Mouse (Mus musculus): ENCODE data around the gene Sae1. TPM values are rescaled to one million over a fixed set of nuclear protein-coding genes. Genes with fewer than 3 reads are reported as not detected.

Gene Sae1
- polyA plus RNA-seq, 1 experiment from 2014 or later = 434 TPM

DNA sequence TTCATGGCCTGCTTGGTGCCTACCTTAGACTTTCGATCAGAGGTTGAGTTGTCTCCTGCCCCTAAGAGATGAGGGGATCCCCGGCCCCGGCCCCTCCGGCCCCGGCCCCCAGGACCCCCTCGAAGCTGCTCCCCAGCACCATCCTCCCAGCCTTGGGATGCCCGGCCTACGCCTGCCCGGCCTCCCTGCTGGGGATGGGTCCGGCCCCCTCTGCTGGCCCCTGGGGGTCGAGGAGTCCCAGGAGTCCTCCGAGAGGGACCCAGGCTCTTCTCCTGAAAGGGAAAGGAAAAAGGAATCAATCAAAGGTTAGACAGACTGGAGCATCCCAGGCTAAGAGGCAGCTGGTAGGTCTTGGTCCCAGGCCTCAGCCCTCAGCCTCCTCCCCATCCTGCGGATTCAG, 105.3 kb downstream of the Sae1 start:
- H3K27me3 ChIP-seq (ENCODE audit: control insufficient read depth, insufficient read depth, low read length) = no peaks in the 10 kb centered on the region
- 0 out of 2 replicates have a peak, but pooled peaks cover 5% of the 10 kb centered on the region for H3K4me1 ChIP-seq (ENCODE audit: control insufficient read depth, insufficient read depth, low read length)
- WGBS = 84% methylated on average over 13 of the region's 13 CpGs
- H3K9ac ChIP-seq (ENCODE audit: low read length) = no peak overlapping the region
- ATAC-seq (ENCODE audit: insufficient number of reproducible peaks, low FRiP score, low TSS enrichment, low read depth) (no peak), DNase-seq (ENCODE audit: low spot score) (no peak)
- H3K9me3 ChIP-seq (ENCODE audit: control insufficient read depth, low read length) = no peaks in the 10 kb centered on the region
- no peak overlapping the region for H3K4me3 ChIP-seq (ENCODE audit: low read depth, low read length)
- H3K4me2 ChIP-seq (ENCODE audit: low read depth, severe bottlenecking) = no peak overlapping the region
- peaks cover 14% of the 10 kb centered on the region; the same call in 1 of the 2 replicates for H3K36me3 ChIP-seq (ENCODE audit: control insufficient read depth, insufficient read depth, low read length)
- no peak overlapping the region for H3K27ac ChIP-seq (replicated peaks; ENCODE audit: low read depth, low read length)

DNA sequence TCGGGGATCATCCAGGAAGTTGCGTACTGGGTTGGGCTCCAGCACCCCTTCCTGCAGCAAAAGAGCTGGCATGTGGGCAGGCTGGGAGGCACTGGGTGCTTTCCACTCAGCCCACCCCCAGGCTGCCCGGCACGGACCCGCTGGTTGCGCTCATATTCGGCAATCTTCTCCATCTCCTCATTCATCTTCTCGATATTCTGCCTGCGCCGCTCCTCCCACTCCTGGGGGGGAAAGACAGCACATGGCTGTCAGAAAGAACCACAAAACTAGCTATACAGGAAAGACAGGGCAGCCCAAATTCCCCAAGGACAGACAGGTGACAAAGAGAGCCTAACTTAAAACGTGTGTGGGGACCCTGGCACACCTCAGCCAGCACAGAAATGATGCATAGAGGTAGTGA, 106.9 kb downstream of the Sae1 start:
- no peaks in the 10 kb centered on the region for H3K27me3 ChIP-seq (ENCODE audit: control insufficient read depth, insufficient read depth, low read length)
- ATAC-seq (ENCODE audit: insufficient number of reproducible peaks, low FRiP score, low TSS enrichment, low read depth) = no peak
- no peak overlapping the region for H3K4me2 ChIP-seq (ENCODE audit: low read depth, severe bottlenecking)
- H3K4me1 ChIP-seq (ENCODE audit: control insufficient read depth, insufficient read depth, low read length) = 0 out of 2 replicates have a peak, but pooled peaks cover 5% of the 10 kb centered on the region
- no peak overlapping the region for H3K4me3 ChIP-seq (ENCODE audit: low read depth, low read length)
- H3K36me3 ChIP-seq (ENCODE audit: control insufficient read depth, insufficient read depth, low read length) = peaks cover 21% of the 10 kb centered on the region
- WGBS = 87% methylated on average over 11 of the region's 11 CpGs
- no peaks in the 10 kb centered on the region for H3K9me3 ChIP-seq (ENCODE audit: control insufficient read depth, low read length)
- H3K9ac ChIP-seq (ENCODE audit: low read length) = no peak overlapping the region
- no peak overlapping the region for H3K27ac ChIP-seq (replicated peaks; ENCODE audit: low read depth, low read length)
- no peak for DNase-seq (ENCODE audit: low spot score)

DNA sequence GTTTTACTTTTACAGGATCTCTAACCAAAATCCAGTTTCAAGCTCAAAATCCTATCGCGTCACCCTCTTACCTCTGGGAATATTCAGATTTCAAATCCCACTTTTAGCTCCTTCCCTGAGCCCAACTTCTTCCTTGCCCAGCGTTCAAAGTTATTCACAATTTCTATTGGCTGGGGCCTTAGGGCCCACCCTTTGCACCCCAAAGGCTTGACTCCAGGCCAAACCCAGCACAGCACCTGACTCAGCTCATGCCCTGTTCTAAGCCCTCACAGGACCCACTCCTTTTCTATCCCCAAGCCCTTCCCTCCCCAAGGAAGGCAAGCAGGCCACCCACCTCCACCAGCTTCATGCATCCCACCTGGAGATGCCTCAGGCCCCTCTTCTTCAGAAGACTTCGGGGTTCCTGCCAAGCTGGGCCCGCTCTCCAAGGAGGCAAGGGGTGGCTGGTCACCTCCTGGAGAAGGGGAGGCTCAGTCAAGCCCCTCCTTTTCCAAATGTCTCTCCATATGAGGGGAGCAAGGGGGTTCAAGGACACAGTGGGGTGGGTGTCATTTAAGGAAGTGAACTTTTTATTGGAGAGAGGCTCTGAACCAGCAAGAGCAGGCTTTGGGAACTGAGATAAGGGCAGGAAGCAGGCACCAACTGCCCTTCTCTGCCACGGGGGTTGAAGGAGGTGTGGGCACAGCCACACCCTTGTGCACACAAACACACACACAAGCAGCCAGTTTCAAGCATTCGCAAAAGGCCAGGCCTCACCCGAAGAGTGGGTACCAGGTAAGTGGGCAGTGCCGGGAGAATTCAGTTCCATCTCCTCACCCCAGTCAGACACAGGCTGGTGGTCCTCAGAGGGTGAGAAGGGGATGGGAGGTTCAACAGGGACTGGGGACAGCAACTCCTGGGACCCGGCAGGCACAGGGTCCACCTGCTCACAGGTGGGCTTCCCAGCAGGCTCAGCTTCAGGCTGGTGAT, 112.4 kb downstream of the Sae1 start:
- Histone ChIP-seq H3K36me3 (ENCODE audit: control insufficient read depth, insufficient read depth, low read length) (peaks cover 10% of the 10 kb centered on the region), H3K4me2 (ENCODE audit: low read depth, severe bottlenecking) (no peak overlapping the region)

DNA sequence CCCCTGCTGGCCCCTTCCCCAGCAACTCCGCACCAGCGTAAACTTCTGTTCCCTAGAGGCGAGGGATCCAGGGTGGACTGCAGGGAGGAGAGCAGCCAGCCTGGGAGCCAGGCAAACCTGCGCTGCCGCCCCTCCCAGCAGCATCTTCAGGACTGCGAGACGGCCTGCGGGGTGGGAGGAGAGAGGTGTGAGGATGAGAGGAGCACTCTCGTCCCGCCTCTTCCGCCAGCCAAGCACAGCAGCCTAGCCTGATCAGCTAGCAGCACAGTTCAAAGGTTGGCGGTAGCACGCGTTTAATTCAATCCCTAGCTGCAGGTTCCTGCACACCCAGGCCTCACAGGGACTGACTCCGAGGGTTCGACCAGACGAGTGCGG, 113.9 kb downstream of the Sae1 start:
- peaks cover 14% of the 10 kb centered on the region for H3K4me1 ChIP-seq (ENCODE audit: control insufficient read depth, insufficient read depth, low read length)
- H3K4me2 ChIP-seq (ENCODE audit: low read depth, severe bottlenecking) = peak overlapping the region; percentile 98
- H3K36me3 ChIP-seq (ENCODE audit: control insufficient read depth, insufficient read depth, low read length) = peaks cover 10% of the 10 kb centered on the region
- no peaks in the 10 kb centered on the region for H3K9me3 ChIP-seq (ENCODE audit: control insufficient read depth, low read length)
- DNase-seq (ENCODE audit: low spot score) (no peak), ATAC-seq (ENCODE audit: insufficient number of reproducible peaks, low FRiP score, low TSS enrichment, low read depth) (peak; percentile 57)
- peak overlapping the region; percentile 56; the same call in 1 of the 2 replicates for H3K27ac ChIP-seq (replicated peaks; ENCODE audit: low read depth, low read length)
- WGBS = under 1% methylated on average over 18 of the region's 18 CpGs
- H3K4me3 ChIP-seq (ENCODE audit: low read depth, low read length) = peak overlapping the region; percentile 66
- peak overlapping the region; percentile 52; the same call in 1 of the 2 replicates for H3K9ac ChIP-seq (ENCODE audit: low read length)
- H3K27me3 ChIP-seq (ENCODE audit: control insufficient read depth, insufficient read depth, low read length) = no peaks in the 10 kb centered on the region

More for the DNA sequence above, 112.4 kb downstream of the Sae1 start:
- Histone ChIP-seq H3K9ac (ENCODE audit: low read length) (no peak overlapping the region), H3K4me1 (ENCODE audit: control insufficient read depth, insufficient read depth, low read length) (peaks cover 14% of the 10 kb centered on the region), H3K9me3 (ENCODE audit: control insufficient read depth, low read length) (no peaks in the 10 kb centered on the region), H3K27me3 (ENCODE audit: control insufficient read depth, insufficient read depth, low read length) (no peaks in the 10 kb centered on the region), H3K27ac (replicated peaks; ENCODE audit: low read depth, low read length) (no peak overlapping the region), H3K4me3 (ENCODE audit: low read depth, low read length) (no peak overlapping the region)
- WGBS = 83% methylated on average over 10 of the region's 10 CpGs
- ATAC-seq (ENCODE audit: insufficient number of reproducible peaks, low FRiP score, low TSS enrichment, low read depth) (no peak), DNase-seq (ENCODE audit: low spot score) (no peak)

DNA sequence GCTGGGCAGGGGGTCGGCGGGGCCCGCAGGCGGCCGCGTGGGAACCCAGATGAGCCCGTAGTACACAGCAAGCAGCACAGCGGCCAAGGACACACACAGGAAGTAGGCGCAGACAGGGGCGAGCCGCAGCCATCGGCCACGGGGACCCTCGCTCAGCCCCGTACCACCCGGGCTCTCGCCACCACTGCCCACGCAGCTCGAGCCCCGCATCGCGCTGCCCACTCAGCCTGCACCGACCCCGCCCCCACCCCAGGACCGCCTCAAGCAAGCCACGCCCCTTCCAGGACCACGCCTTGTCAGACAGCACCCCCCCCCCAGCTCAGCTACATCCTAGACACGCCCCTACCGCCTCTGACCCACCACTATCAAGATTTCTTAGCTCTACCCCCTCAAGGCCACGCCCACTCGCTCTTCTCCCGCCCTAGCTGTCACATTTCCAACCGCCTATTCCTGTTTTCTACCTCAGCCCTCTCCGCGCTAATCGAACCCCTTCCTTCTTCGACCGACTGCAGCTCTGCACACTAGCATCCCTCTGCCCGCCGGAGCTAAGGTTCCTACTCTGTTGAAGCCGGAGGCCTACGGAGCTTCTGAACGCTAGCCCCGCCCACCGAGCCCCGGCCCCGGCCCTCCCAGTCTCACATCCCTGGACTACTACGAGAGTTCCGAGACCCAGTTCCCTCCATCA, 114.4 kb downstream of the Sae1 start, which contains the start of gene Inafm1:
Inafm1 (minus strand) TSS at position 537 of the 685 bp plus-strand sequence.
- WGBS = 1% methylated on average over 34 of the region's 49 CpGs
- ATAC-seq (ENCODE audit: insufficient number of reproducible peaks, low FRiP score, low TSS enrichment, low read depth) = peak; percentile 82
- Histone ChIP-seq H3K4me2 (ENCODE audit: low read depth, severe bottlenecking) (peak within 1 kb of the TSS; percentile 98), H3K9me3 (ENCODE audit: control insufficient read depth, low read length) (no peaks in the 10 kb centered on the region), H3K36me3 (ENCODE audit: control insufficient read depth, insufficient read depth, low read length) (peaks cover 9% of the 10 kb centered on the region), H3K4me1 (ENCODE audit: control insufficient read depth, insufficient read depth, low read length) (peaks cover 14% of the 10 kb centered on the region), H3K9ac (ENCODE audit: low read length) (peak within 1 kb of the TSS; percentile 61), H3K27ac (replicated peaks; ENCODE audit: low read depth, low read length) (peak within 1 kb of the TSS; percentile 80), H3K4me3 (ENCODE audit: low read depth, low read length) (peak within 1 kb of the TSS; percentile 66), H3K27me3 (ENCODE audit: control insufficient read depth, insufficient read depth, low read length) (no peaks in the 10 kb centered on the region)
- peak; percentile 90 for DNase-seq (ENCODE audit: low spot score)

DNA sequence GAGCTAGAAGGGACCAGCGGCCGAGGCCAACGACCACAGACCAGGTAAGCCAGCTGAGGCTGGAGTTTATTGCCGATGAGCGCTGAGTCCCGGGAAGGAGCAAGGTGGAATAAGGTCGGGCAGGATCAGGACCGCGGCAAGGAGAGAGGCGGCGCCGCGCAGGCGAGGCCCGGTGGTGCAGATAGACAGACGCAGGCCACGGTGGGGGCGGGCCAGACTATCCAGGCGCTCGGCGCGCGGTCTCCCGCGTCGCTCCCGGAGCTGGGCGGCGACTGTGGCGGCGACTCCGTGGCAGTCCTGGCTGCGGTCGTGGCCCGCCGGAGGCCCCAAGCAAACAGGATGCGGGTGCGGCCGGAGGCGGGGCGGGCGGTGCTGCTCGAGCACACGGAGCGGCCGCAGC, 114.9 kb downstream of the Sae1 start:
- peak; percentile 74 for DNase-seq (ENCODE audit: low spot score)
- Histone ChIP-seq H3K27me3 (ENCODE audit: control insufficient read depth, insufficient read depth, low read length) (no peaks in the 10 kb centered on the region), H3K4me3 (ENCODE audit: low read depth, low read length) (peak overlapping the region; percentile 66), H3K4me2 (ENCODE audit: low read depth, severe bottlenecking) (peak overlapping the region; percentile 98), H3K9me3 (ENCODE audit: control insufficient read depth, low read length) (no peaks in the 10 kb centered on the region), H3K9ac (ENCODE audit: low read length) (peak overlapping the region; percentile 61), H3K4me1 (ENCODE audit: control insufficient read depth, insufficient read depth, low read length) (peaks cover 14% of the 10 kb centered on the region), H3K36me3 (ENCODE audit: control insufficient read depth, insufficient read depth, low read length) (peaks cover 7% of the 10 kb centered on the region), H3K27ac (replicated peaks; ENCODE audit: low read depth, low read length) (peak overlapping the region; percentile 80)
- ATAC-seq (ENCODE audit: insufficient number of reproducible peaks, low FRiP score, low TSS enrichment, low read depth) = peak; percentile 75
- whole genome bisulfite sequencing = under 1% methylated on average over 43 of the region's 46 CpGs

DNA sequence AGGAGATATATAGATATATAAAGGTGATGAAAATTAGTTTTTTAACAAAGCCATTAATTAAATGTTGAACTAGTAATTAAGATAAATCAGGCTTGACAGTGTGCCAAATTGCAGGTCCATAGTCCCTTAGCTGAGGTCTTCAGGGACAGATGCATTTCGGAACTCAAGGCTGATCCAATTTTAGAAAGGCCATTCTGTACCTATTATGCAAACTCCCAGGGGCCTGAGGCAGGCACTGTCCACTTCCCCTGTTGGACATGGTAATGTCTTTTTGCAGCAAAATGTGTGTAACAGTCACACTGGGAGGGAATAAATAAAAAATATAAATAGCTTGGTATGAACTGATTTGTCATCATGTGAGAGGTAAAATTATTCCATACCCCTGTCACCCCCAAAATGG, 116.5 kb downstream of the Sae1 start:
- Histone ChIP-seq H3K36me3 (ENCODE audit: control insufficient read depth, insufficient read depth, low read length) (no peaks in the 10 kb centered on the region; the same call in 1 of the 2 replicates), H3K4me2 (ENCODE audit: low read depth, severe bottlenecking) (no peak overlapping the region), H3K27me3 (ENCODE audit: control insufficient read depth, insufficient read depth, low read length) (no peaks in the 10 kb centered on the region), H3K4me3 (ENCODE audit: low read depth, low read length) (no peak overlapping the region), H3K27ac (replicated peaks; ENCODE audit: low read depth, low read length) (no peak overlapping the region), H3K4me1 (ENCODE audit: control insufficient read depth, insufficient read depth, low read length) (peaks cover 14% of the 10 kb centered on the region), H3K9me3 (ENCODE audit: control insufficient read depth, low read length) (no peaks in the 10 kb centered on the region), H3K9ac (ENCODE audit: low read length) (no peak overlapping the region)
- WGBS = 65% methylated on average over 1 of the region's 1 CpGs
- no peak for DNase-seq (ENCODE audit: low spot score)
- no peak for ATAC-seq (ENCODE audit: insufficient number of reproducible peaks, low FRiP score, low TSS enrichment, low read depth)

Data from limb, embryonic 11.5 days (tissue).